Mouse (Mus musculus): ENCODE data around the gene Flad1. TPM values are rescaled to one million over a fixed set of nuclear protein-coding genes. Genes with fewer than 3 reads are reported as not detected.
A peak's percentile ranks its signal among the peaks of the same experiment; 100 is the strongest.

Gene Flad1
- polyA plus RNA-seq, 1 experiment from 2014 or later, result 29.2 TPM

- no peak for ATAC-seq
- Histone ChIP-seq H3K36me3 (ENCODE audit: control insufficient read depth, insufficient read depth) (no peaks in the 10 kb centered on the region; the same call in 1 of the 2 replicates), H3K4me1 (replicated peaks; ENCODE audit: control insufficient read depth, insufficient read depth, low read length) (peaks cover 6% of the 10 kb centered on the region; the same call in 1 of the 2 replicates), H3K9ac (ENCODE audit: low read depth, low read length) (peak overlapping the region; percentile 83; the same call in 1 of the 2 replicates), H3K4me2 (replicated peaks; ENCODE audit: low read depth) (peak overlapping the region; percentile 85), H3K27ac (ENCODE audit: low read depth, low read length) (peak overlapping the region; percentile 97), H3K9me3 (ENCODE audit: control insufficient read depth) (no peaks in the 10 kb centered on the region), H3K27me3 (replicated peaks; ENCODE audit: control insufficient read depth, insufficient read depth, low read length) (no peaks in the 10 kb centered on the region), H3K4me3 (ENCODE audit: low read depth, low read length) (peak overlapping the region; percentile 76)
- 17% methylated on average over 5 of the region's 5 CpGs for WGBS
- no peak for TF ChIP-seq CTCF (IDR thresholded peaks at IDR 0.05; ENCODE audit: low read depth)
Measured at GRCm38 (mm10) chr3:89390111-89390515, 21.6 kb downstream of the Flad1 start.

- peak; percentile 40 for ATAC-seq
- Histone ChIP-seq H3K36me3 (ENCODE audit: control insufficient read depth, insufficient read depth) (peaks cover 6% of the 10 kb centered on the region; the same call in 1 of the 2 replicates), H3K27me3 (replicated peaks; ENCODE audit: control insufficient read depth, insufficient read depth, low read length) (no peaks in the 10 kb centered on the region), H3K4me1 (replicated peaks; ENCODE audit: control insufficient read depth, insufficient read depth, low read length) (peaks cover 6% of the 10 kb centered on the region; the same call in 1 of the 2 replicates), H3K4me3 (ENCODE audit: low read depth, low read length) (no peak overlapping the region), H3K4me2 (replicated peaks; ENCODE audit: low read depth) (peak overlapping the region; percentile 85), H3K9ac (ENCODE audit: low read depth, low read length) (0 out of 2 replicates have a peak overlapping the region, but pooled peaks have one; percentile 83), H3K27ac (ENCODE audit: low read depth, low read length) (peak overlapping the region; percentile 97), H3K9me3 (ENCODE audit: control insufficient read depth) (no peaks in the 10 kb centered on the region)
- TF ChIP-seq CTCF (IDR thresholded peaks at IDR 0.05; ENCODE audit: low read depth), result no peak
- WGBS, result 38% methylated on average over 5 of the region's 6 CpGs
Measured at GRCm38 (mm10) chr3:89388901-89389740, 22.5 kb downstream of the Flad1 start.

GRCm38 (mm10) chr3:89388134-89388881, 23.4 kb downstream of the Flad1 start:
- Histone ChIP-seq H3K27ac (ENCODE audit: low read depth, low read length) (peak overlapping the region; percentile 97), H3K4me3 (ENCODE audit: low read depth, low read length) (peak overlapping the region; percentile 26), H3K9me3 (ENCODE audit: control insufficient read depth) (no peaks in the 10 kb centered on the region), H3K9ac (ENCODE audit: low read depth, low read length) (peak overlapping the region; percentile 40; the same call in 1 of the 2 replicates), H3K4me1 (replicated peaks; ENCODE audit: control insufficient read depth, insufficient read depth, low read length) (peaks cover 6% of the 10 kb centered on the region; the same call in 1 of the 2 replicates), H3K27me3 (replicated peaks; ENCODE audit: control insufficient read depth, insufficient read depth, low read length) (no peaks in the 10 kb centered on the region), H3K4me2 (replicated peaks; ENCODE audit: low read depth) (peak overlapping the region; percentile 85), H3K36me3 (ENCODE audit: control insufficient read depth, insufficient read depth) (peaks cover 11% of the 10 kb centered on the region; the same call in 1 of the 2 replicates)
- 34% methylated on average over 11 of the region's 11 CpGs for WGBS
- peak; percentile 85 for ATAC-seq
- TF ChIP-seq CTCF (IDR thresholded peaks at IDR 0.05; ENCODE audit: low read depth), result no peak

GRCm38 (mm10) chr3:89387632-89388031, 24.0 kb downstream of the Flad1 start:
- Histone ChIP-seq H3K4me1 (replicated peaks; ENCODE audit: control insufficient read depth, insufficient read depth, low read length) (peaks cover 6% of the 10 kb centered on the region; the same call in 1 of the 2 replicates), H3K4me3 (ENCODE audit: low read depth, low read length) (peak overlapping the region; percentile 26)

GRCm38 (mm10) chr3:89386438-89387420, 24.9 kb downstream of the Flad1 start:
- Histone ChIP-seq H3K9me3 (ENCODE audit: control insufficient read depth) (no peaks in the 10 kb centered on the region), H3K4me1 (replicated peaks; ENCODE audit: control insufficient read depth, insufficient read depth, low read length) (peaks cover 6% of the 10 kb centered on the region; the same call in 1 of the 2 replicates), H3K36me3 (ENCODE audit: control insufficient read depth, insufficient read depth) (peaks cover 11% of the 10 kb centered on the region; the same call in 1 of the 2 replicates), H3K27ac (ENCODE audit: low read depth, low read length) (peak overlapping the region; percentile 97), H3K4me2 (replicated peaks; ENCODE audit: low read depth) (peak overlapping the region; percentile 85), H3K9ac (ENCODE audit: low read depth, low read length) (0 out of 2 replicates have a peak overlapping the region, but pooled peaks have one; percentile 22), H3K27me3 (replicated peaks; ENCODE audit: control insufficient read depth, insufficient read depth, low read length) (no peaks in the 10 kb centered on the region), H3K4me3 (ENCODE audit: low read depth, low read length) (peak overlapping the region; percentile 26)
- TF ChIP-seq CTCF (IDR thresholded peaks at IDR 0.05; ENCODE audit: low read depth), result no peak
- 56% methylated on average over 17 of the region's 17 CpGs for WGBS
- ATAC-seq, result no peak

More at GRCm38 (mm10) chr3:89387632-89388031, 24.0 kb downstream of the Flad1 start:
- Histone ChIP-seq H3K27me3 (replicated peaks; ENCODE audit: control insufficient read depth, insufficient read depth, low read length) (no peaks in the 10 kb centered on the region), H3K36me3 (ENCODE audit: control insufficient read depth, insufficient read depth) (peaks cover 11% of the 10 kb centered on the region; the same call in 1 of the 2 replicates), H3K9me3 (ENCODE audit: control insufficient read depth) (no peaks in the 10 kb centered on the region), H3K27ac (ENCODE audit: low read depth, low read length) (peak overlapping the region; percentile 97), H3K4me2 (replicated peaks; ENCODE audit: low read depth) (peak overlapping the region; percentile 85), H3K9ac (ENCODE audit: low read depth, low read length) (peak overlapping the region; percentile 40; the same call in 1 of the 2 replicates)
- TF ChIP-seq CTCF (IDR thresholded peaks at IDR 0.05; ENCODE audit: low read depth), result peak; percentile 31; the same call in 1 of the 2 replicates
- 40% methylated on average over 11 of the region's 11 CpGs for WGBS
- no peak for ATAC-seq

Measured in intestine, postnatal 0 days (tissue).